Mouse (Mus musculus): Measurements from ENCODE around the gene Stx18. TPM values are rescaled to one million over a fixed set of nuclear protein-coding genes. Genes with fewer than 3 reads are reported as not detected.

Stx18 gene
- polyA plus RNA-seq, 1 experiment from 2014 or later = 37.8 TPM

- no peak overlapping the region for H3K4me2 ChIP-seq
- 48% methylated on average over 3 of the region's 3 CpGs for WGBS
- H3K36me3 ChIP-seq = no peaks in the 10 kb centered on the region
- 0 out of 2 replicates have a peak, but pooled peaks cover 3% of the 10 kb centered on the region for H3K4me1 ChIP-seq (replicated peaks)
- ATAC-seq (ENCODE audit: low FRiP score, low read depth) = no peak
- H3K4me3 ChIP-seq = no peak overlapping the region
- no peak overlapping the region for H3K27ac ChIP-seq (replicated peaks)
- H3K9ac ChIP-seq = no peak overlapping the region
- no peaks in the 10 kb centered on the region for H3K9me3 ChIP-seq
- H3K27me3 ChIP-seq = no peaks in the 10 kb centered on the region
Observed at GRCm38 (mm10) chr5:38082589-38082988, 44.0 kb downstream of the Stx18 start.

GRCm38 (mm10) chr5:38083362-38083761, 44.8 kb downstream of the Stx18 start:
- H3K4me2 ChIP-seq = no peak overlapping the region
- 35% methylated on average over 5 of the region's 5 CpGs for WGBS
- H3K4me3 ChIP-seq = no peak overlapping the region
- no peaks in the 10 kb centered on the region for H3K36me3 ChIP-seq
- H3K9ac ChIP-seq = no peak overlapping the region
- no peak overlapping the region for H3K27ac ChIP-seq (replicated peaks)
- 0 out of 2 replicates have a peak, but pooled peaks cover 3% of the 10 kb centered on the region for H3K4me1 ChIP-seq (replicated peaks)
- H3K27me3 ChIP-seq = no peaks in the 10 kb centered on the region
- ATAC-seq (ENCODE audit: low FRiP score, low read depth) = no peak
- H3K9me3 ChIP-seq = no peaks in the 10 kb centered on the region

- 0 out of 2 replicates have a peak, but pooled peaks cover 3% of the 10 kb centered on the region for H3K4me1 ChIP-seq (replicated peaks)
- no peaks in the 10 kb centered on the region for H3K36me3 ChIP-seq
- H3K9ac ChIP-seq = no peak overlapping the region
- H3K4me2 ChIP-seq = no peak overlapping the region
- 17% methylated on average over 8 of the region's 8 CpGs for WGBS
- no peaks in the 10 kb centered on the region for H3K27me3 ChIP-seq
- no peak overlapping the region for H3K4me3 ChIP-seq
- H3K9me3 ChIP-seq = no peaks in the 10 kb centered on the region
- ATAC-seq (ENCODE audit: low FRiP score, low read depth) = no peak
- no peak overlapping the region for H3K27ac ChIP-seq (replicated peaks)
Observed at GRCm38 (mm10) chr5:38084616-38085015, 46.1 kb downstream of the Stx18 start.

GRCm38 (mm10) chr5:38085561-38086392, 47.2 kb downstream of the Stx18 start:
- no peaks in the 10 kb centered on the region for H3K9me3 ChIP-seq
- no peaks in the 10 kb centered on the region for H3K27me3 ChIP-seq
- H3K36me3 ChIP-seq = no peaks in the 10 kb centered on the region
- no peak overlapping the region for H3K9ac ChIP-seq
- H3K4me2 ChIP-seq = no peak overlapping the region
- no peak overlapping the region for H3K27ac ChIP-seq (replicated peaks)
- H3K4me1 ChIP-seq (replicated peaks) = peaks cover 6% of the 10 kb centered on the region; the same call in 1 of the 2 replicates
- peak; percentile 52; the same call in 1 of the 2 replicates for ATAC-seq (ENCODE audit: low FRiP score, low read depth)
- H3K4me3 ChIP-seq = no peak overlapping the region
- WGBS = 11% methylated on average over 10 of the region's 10 CpGs

- WGBS = 75% methylated on average over 3 of the region's 3 CpGs
- H3K27me3 ChIP-seq = no peaks in the 10 kb centered on the region
- no peak overlapping the region for H3K4me3 ChIP-seq
- peaks cover 6% of the 10 kb centered on the region; the same call in 1 of the 2 replicates for H3K4me1 ChIP-seq (replicated peaks)
- H3K4me2 ChIP-seq = no peak overlapping the region
- H3K9ac ChIP-seq = no peak overlapping the region
- no peak for ATAC-seq (ENCODE audit: low FRiP score, low read depth)
- no peak overlapping the region for H3K27ac ChIP-seq (replicated peaks)
- no peaks in the 10 kb centered on the region for H3K9me3 ChIP-seq
- no peaks in the 10 kb centered on the region for H3K36me3 ChIP-seq
Observed at GRCm38 (mm10) chr5:38090111-38090510, 51.6 kb downstream of the Stx18 start.

GRCm38 (mm10) chr5:38090581-38090980, 52.0 kb downstream of the Stx18 start:
- H3K36me3 ChIP-seq = no peaks in the 10 kb centered on the region
- no peaks in the 10 kb centered on the region for H3K27me3 ChIP-seq
- 35% methylated on average over 3 of the region's 3 CpGs for WGBS
- no peaks in the 10 kb centered on the region for H3K9me3 ChIP-seq
- H3K4me2 ChIP-seq = no peak overlapping the region
- H3K4me1 ChIP-seq (replicated peaks) = peaks cover 5% of the 10 kb centered on the region; the same call in 1 of the 2 replicates
- no peak overlapping the region for H3K9ac ChIP-seq
- H3K4me3 ChIP-seq = no peak overlapping the region
- no peak overlapping the region for H3K27ac ChIP-seq (replicated peaks)
- ATAC-seq (ENCODE audit: low FRiP score, low read depth) = no peak

DNA sequence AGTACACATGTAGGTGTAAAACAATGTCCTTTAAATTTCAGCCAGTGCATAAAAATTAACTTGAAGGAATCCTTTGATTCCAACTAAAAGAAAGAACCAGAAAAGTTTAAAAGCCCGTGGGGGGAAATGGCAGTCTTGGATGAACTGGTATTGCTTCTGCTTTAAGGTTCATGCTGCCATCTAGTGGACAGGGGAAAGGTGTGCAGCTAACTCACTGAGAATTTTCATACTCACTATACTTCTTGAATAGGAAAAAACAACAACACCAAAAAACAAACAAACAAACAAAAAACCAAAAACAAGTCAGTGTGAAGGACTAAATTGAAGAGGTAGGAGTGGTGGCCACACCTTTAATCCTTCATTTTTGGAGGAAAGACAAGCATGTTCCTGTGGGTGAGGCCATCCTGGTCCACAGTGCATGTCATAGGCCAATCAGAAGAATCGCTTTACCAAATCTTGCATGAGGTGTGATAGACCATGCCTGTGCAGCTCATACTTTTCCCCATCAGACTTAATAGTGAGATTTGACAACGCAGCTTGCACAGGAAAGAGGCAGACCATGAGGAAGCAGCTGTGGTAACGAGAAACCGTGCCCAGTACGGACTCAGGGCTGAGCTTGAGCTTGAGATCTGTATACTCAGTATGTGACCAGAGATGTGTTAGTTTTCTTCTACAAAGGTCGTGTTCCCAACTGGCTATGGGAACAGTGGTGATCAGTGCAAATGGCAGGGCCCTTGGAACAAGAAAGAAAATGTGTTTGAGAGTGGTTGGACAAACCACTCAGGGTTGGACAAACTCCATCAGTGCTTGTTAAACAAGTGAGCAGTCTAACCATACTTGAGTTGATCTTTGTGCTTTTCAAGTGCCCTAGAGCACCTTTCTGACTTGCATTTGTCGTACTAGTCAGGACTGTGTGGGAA, 52.8 kb downstream of the Stx18 start:
- WGBS = 77% methylated on average over 8 of the region's 8 CpGs
- H3K36me3 ChIP-seq = no peaks in the 10 kb centered on the region
- ATAC-seq (ENCODE audit: low FRiP score, low read depth) = no peak

GRCm38 (mm10) chr5:38091966-38092304, 53.4 kb downstream of the Stx18 start:
- ATAC-seq (ENCODE audit: low FRiP score, low read depth) = no peak
- WGBS = 70% methylated on average over 2 of the region's 2 CpGs
- H3K9ac ChIP-seq = no peak overlapping the region

More for the DNA sequence above, 52.8 kb downstream of the Stx18 start:
- no peak overlapping the region for H3K4me3 ChIP-seq
- H3K27me3 ChIP-seq = no peaks in the 10 kb centered on the region
- H3K4me2 ChIP-seq = no peak overlapping the region
- peaks cover 3% of the 10 kb centered on the region; the same call in 1 of the 2 replicates for H3K4me1 ChIP-seq (replicated peaks)
- no peaks in the 10 kb centered on the region for H3K9me3 ChIP-seq
- no peak overlapping the region for H3K27ac ChIP-seq (replicated peaks)
- H3K9ac ChIP-seq = no peak overlapping the region

GRCm38 (mm10) chr5:38094331-38094730, 55.8 kb downstream of the Stx18 start:
- peaks cover 8% of the 10 kb centered on the region; the same call in 1 of the 2 replicates for H3K4me1 ChIP-seq (replicated peaks)
- no peak overlapping the region for H3K27ac ChIP-seq (replicated peaks)
- H3K9me3 ChIP-seq = no peaks in the 10 kb centered on the region
- H3K9ac ChIP-seq = no peak overlapping the region
- no peaks in the 10 kb centered on the region for H3K27me3 ChIP-seq
- no peak overlapping the region for H3K4me3 ChIP-seq
- H3K4me2 ChIP-seq = no peak overlapping the region
- no peak for ATAC-seq (ENCODE audit: low FRiP score, low read depth)
- 89% methylated on average over 2 of the region's 2 CpGs for WGBS
- H3K36me3 ChIP-seq = no peaks in the 10 kb centered on the region

More at GRCm38 (mm10) chr5:38091966-38092304, 53.4 kb downstream of the Stx18 start:
- H3K27me3 ChIP-seq = no peaks in the 10 kb centered on the region
- peaks cover 3% of the 10 kb centered on the region; the same call in 1 of the 2 replicates for H3K4me1 ChIP-seq (replicated peaks)
- no peak overlapping the region for H3K27ac ChIP-seq (replicated peaks)
- H3K4me3 ChIP-seq = no peak overlapping the region
- no peak overlapping the region for H3K4me2 ChIP-seq
- H3K36me3 ChIP-seq = no peaks in the 10 kb centered on the region
- H3K9me3 ChIP-seq = no peaks in the 10 kb centered on the region

- WGBS = 78% methylated on average over 4 of the region's 4 CpGs
- ATAC-seq (ENCODE audit: low FRiP score, low read depth) = no peak; the same call in 1 of the 2 replicates
Observed at GRCm38 (mm10) chr5:38097501-38098093, 59.1 kb downstream of the Stx18 start.

GRCm38 (mm10) chr5:38099139-38099676, 60.7 kb downstream of the Stx18 start:
- no peak overlapping the region; the same call in 1 of the 2 replicates for H3K27ac ChIP-seq (replicated peaks)
- H3K4me1 ChIP-seq (replicated peaks) = peaks cover 5% of the 10 kb centered on the region; the same call in 1 of the 2 replicates
- H3K9me3 ChIP-seq = no peaks in the 10 kb centered on the region
- no peak overlapping the region for H3K4me3 ChIP-seq
- no peak overlapping the region for H3K4me2 ChIP-seq
- ATAC-seq (ENCODE audit: low FRiP score, low read depth) = no peak
- H3K27me3 ChIP-seq = no peaks in the 10 kb centered on the region
- no peaks in the 10 kb centered on the region for H3K36me3 ChIP-seq
- 73% methylated on average over 2 of the region's 2 CpGs for WGBS
- no peak overlapping the region for H3K9ac ChIP-seq

More at GRCm38 (mm10) chr5:38097501-38098093, 59.1 kb downstream of the Stx18 start:
- Histone ChIP-seq H3K4me2 (no peak overlapping the region), H3K4me3 (no peak overlapping the region), H3K27ac (replicated peaks) (no peak overlapping the region), H3K9ac (no peak overlapping the region), H3K9me3 (no peaks in the 10 kb centered on the region), H3K27me3 (no peaks in the 10 kb centered on the region), H3K36me3 (no peaks in the 10 kb centered on the region), H3K4me1 (replicated peaks) (peaks cover 5% of the 10 kb centered on the region; the same call in 1 of the 2 replicates)
